Mouse (Mus musculus) midbrain, embryonic 16.5 days (tissue): Measurements from ENCODE around the gene Eif1ad. TPM values are rescaled to one million over a fixed set of nuclear protein-coding genes. Genes with fewer than 3 reads are reported as not detected.

Experiments used
- ATAC-seq: fragments of 200-750 bp; cut with Nextera tagmentation; 2 replicates; pipeline ENCODE4 v1.8.0; 2017; ENCODE audit warnings: moderate TSS enrichment
- H3K27ac ChIP-seq: fragments of 300-500 bp; sonication (generic); 2 replicates; pipeline ENCODE4 v1.5.1; 2014; ENCODE audit warnings: mild to moderate bottlenecking, low read length, mixed read lengths
- H3K27me3 ChIP-seq: fragments of 300-500 bp; sonication (generic); 2 replicates; pipeline ENCODE4 v1.6.1; 2014; ENCODE audit warnings: low read depth, low read length, mixed read lengths; ENCODE audit not compliant: control insufficient read depth, insufficient read depth
- H3K36me3 ChIP-seq: fragments of 300-500 bp; sonication (generic); 2 replicates; pipeline ENCODE4 v1.6.1; 2014; ENCODE audit warnings: mild to moderate bottlenecking, low read length, moderate library complexity, mixed read lengths; ENCODE audit not compliant: control insufficient read depth, insufficient read depth
- H3K4me1 ChIP-seq: fragments of 300-500 bp; sonication (generic); 2 replicates; pipeline ENCODE4 v1.6.1; 2014; ENCODE audit warnings: mild to moderate bottlenecking, low read length, mixed read lengths; ENCODE audit not compliant: control insufficient read depth, insufficient read depth
- H3K4me2 ChIP-seq: fragments of 300-500 bp; sonication (generic); 2 replicates; pipeline ENCODE4 v1.6.1; 2014; ENCODE audit warnings: mild to moderate bottlenecking, low read length, mixed read lengths
- H3K4me3 ChIP-seq: fragments of 300-500 bp; sonication (generic); 2 replicates; pipeline ENCODE4 v1.5.1; 2014; ENCODE audit warnings: low read depth, mild to moderate bottlenecking, low read length, moderate library complexity, mixed read lengths
- H3K9ac ChIP-seq: fragments of 300-500 bp; sonication (generic); 2 replicates; pipeline ENCODE4 v1.6.1; 2014; ENCODE audit warnings: low read depth, low read length, mixed read lengths
- H3K9me3 ChIP-seq: fragments of 300-500 bp; sonication (generic); replicated peaks from 2 replicates; pipeline ENCODE4 v1.6.1; 2014; ENCODE audit warnings: mild to moderate bottlenecking, low read length, mixed read lengths; ENCODE audit not compliant: control insufficient read depth, poor library complexity, severe bottlenecking
- WGBS: fragments of 180-500 bp; shearing (Covaris S2); extraction: QIAGEN DNeasy Blood & Tissue Kit; methylation state at CpG from one replicate; pipeline ENCODE4 v1.1.7; 2014; 5-methylcytosine and 5-hydroxymethylcytosine counted together
- polyA plus RNA-seq: library from polyadenylated mRNA; unstranded; fragments of >200 nt; fragmentation: Nextera tagmentation; extraction: Ambion mirVana; gene quantifications from 2 replicates; pipeline ENCODE4 v1.2.1, GENCODE M21; 2015

The Eif1ad gene
- polyA plus RNA-seq, 1 experiment from 2014 or later, result 36.6 TPM

DNA sequence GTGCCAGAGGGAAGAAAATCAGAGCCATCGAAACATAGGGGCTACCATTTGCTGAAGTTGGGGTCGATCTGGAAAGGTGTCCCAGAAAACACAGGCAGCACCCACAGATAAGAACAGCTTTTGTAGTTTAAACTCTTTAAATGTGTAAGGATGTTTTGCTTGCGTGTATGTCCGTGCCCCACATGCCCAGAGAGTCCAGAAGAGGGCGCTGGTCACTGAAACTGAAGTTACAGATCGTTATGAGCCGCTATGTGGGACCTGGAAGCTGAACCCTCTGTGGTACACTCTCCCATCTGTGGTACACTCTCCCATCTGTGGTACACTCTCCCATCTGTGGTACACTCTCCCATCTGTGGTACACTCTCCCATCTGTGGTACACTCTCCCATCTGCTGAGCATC lies 40.6 kb downstream of the Eif1ad start:
- Histone ChIP-seq H3K27me3 (no peaks in the 10 kb centered on the region), H3K36me3 (no peaks in the 10 kb centered on the region), H3K4me1 (peaks cover 12% of the 10 kb centered on the region), H3K9ac (peak overlapping the region; percentile 76), H3K27ac (peak overlapping the region; percentile 81), H3K4me3 (peak overlapping the region; percentile 50), H3K4me2 (peak overlapping the region; percentile 60), H3K9me3 (no peaks in the 10 kb centered on the region)
- 17% methylated on average over 7 of the region's 7 CpGs for WGBS
- ATAC-seq, result peak; percentile 72

DNA sequence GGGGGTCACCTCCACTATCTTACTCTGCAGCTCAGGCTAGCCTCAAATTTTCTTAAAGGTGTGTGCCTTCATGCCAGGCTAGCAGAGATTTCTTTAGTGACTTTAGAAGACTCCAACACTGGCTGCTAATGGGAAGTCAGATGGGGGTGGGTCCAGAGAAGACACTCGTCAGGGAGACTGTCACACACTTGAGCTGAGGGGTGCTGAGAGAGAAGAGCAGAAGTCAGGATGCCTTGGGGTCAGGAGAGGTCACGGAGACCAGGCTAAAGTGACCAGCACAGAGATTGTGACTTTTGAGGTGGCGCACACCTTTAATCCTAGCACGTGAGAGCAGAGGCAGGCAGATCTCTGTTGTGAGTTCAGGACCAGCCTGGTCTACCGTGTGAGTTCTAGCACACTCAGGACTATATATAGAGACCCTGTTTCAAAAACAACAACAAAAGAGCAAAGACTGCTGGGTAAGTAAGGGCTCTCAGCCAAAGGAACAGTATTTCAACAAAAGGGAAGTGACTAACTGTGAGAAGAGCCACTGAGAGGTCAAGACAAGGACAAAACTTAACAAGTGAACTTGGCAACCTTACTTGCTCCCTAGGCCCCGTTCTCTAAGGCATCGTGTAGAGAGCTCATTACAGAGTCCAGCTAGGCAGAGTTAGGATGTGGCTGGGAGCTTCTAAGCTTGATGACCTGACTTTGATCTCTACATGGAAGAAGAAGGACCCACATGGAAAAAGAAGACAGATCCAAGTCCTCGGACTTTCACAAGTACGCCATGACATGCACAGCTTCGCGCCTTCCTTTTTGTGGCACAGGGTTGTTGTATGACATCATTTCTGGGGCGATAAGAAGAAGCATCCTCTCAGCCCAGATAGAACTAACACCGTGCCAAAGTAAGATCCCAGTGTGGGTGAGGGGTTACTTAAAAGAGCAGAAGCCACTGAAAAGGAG lies 41.8 kb downstream of the Eif1ad start:
- H3K36me3 ChIP-seq, result no peaks in the 10 kb centered on the region
- no peak overlapping the region for H3K9ac ChIP-seq
- H3K9me3 ChIP-seq, result no peaks in the 10 kb centered on the region
- no peak for ATAC-seq
- H3K4me1 ChIP-seq, result peaks cover 12% of the 10 kb centered on the region
- H3K4me2 ChIP-seq, result peak overlapping the region; percentile 60; the same call in 1 of the 2 replicates
- WGBS, result 91% methylated on average over 13 of the region's 13 CpGs
- H3K4me3 ChIP-seq, result no peak overlapping the region
- no peaks in the 10 kb centered on the region for H3K27me3 ChIP-seq
- no peak overlapping the region for H3K27ac ChIP-seq

DNA sequence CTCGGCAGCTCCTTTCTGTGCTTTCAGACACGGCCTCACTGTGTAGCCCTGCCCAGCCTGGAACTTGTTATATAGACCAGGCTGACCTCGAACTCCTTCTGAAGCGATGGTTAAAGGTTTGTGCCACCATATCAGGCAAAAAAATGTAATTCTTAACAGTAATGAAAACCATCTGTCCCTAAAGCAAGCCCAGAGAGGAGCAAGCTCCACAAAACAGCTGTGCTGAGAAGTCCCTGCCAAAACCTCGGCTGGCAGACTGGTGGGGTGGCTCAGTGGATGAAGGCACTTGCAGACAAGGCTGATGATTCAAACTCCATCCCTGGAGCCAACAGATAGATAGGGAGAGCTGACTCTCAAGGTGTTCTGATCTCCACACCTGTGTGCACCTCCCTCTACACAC lies 42.5 kb downstream of the Eif1ad start:
- Histone ChIP-seq H3K36me3 (no peaks in the 10 kb centered on the region), H3K9me3 (no peaks in the 10 kb centered on the region), H3K4me2 (no peak overlapping the region), H3K27ac (no peak overlapping the region), H3K4me1 (peaks cover 12% of the 10 kb centered on the region), H3K27me3 (no peaks in the 10 kb centered on the region), H3K9ac (no peak overlapping the region), H3K4me3 (no peak overlapping the region)
- WGBS, result 83% methylated on average over 5 of the region's 5 CpGs
- ATAC-seq, result no peak

DNA sequence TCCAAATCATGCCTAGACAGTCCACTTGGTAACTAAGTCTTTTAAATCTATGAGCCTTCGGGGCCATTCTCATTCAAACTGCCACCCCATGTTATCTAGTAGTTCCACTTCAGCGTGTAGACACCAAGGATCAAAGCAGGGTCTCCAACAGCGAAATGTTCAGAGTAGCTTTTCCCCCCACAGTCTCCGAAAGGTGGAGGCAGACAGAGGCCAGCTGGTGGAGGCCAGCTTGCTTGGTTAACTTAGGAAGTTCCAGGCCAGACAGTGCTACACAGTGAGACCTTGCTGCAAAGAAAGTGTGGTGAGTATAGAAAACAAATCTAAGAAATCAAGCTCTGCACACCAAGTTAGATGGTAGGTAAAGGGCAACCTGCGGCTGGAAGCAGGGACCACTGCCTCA lies 44.1 kb downstream of the Eif1ad start:
- no peak overlapping the region for H3K9ac ChIP-seq
- 92% methylated on average over 5 of the region's 5 CpGs for WGBS
- H3K36me3 ChIP-seq, result no peaks in the 10 kb centered on the region
- H3K27me3 ChIP-seq, result no peaks in the 10 kb centered on the region
- ATAC-seq, result no peak
- no peaks in the 10 kb centered on the region for H3K9me3 ChIP-seq
- peaks cover 12% of the 10 kb centered on the region for H3K4me1 ChIP-seq
- no peak overlapping the region for H3K4me2 ChIP-seq
- no peak overlapping the region for H3K27ac ChIP-seq
- no peak overlapping the region for H3K4me3 ChIP-seq

DNA sequence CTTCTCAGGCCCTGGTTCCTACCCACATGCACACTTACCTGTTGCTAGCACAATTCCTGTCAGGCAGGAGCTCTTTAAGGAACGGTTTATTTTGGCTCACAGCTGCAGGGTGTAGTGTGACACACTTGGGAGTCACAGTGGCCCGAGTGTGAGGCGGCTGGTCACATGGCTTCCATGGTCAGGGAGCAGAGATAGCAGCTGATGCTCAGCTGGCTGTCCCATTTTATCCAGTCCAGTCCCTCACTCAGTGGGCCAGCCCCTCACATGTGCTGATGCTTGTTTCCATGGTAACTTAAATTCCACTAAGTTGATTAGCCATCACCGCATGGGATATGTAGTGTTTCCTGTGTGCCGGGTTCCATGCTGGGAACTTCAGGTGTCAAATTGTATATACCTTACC lies 45.4 kb downstream of the Eif1ad start:
- Histone ChIP-seq H3K4me3 (no peak overlapping the region), H3K27me3 (no peaks in the 10 kb centered on the region), H3K4me2 (no peak overlapping the region), H3K9me3 (no peaks in the 10 kb centered on the region), H3K4me1 (peaks cover 9% of the 10 kb centered on the region), H3K9ac (no peak overlapping the region), H3K36me3 (no peaks in the 10 kb centered on the region), H3K27ac (no peak overlapping the region)
- ATAC-seq, result no peak
- WGBS, result 66% methylated on average over 5 of the region's 5 CpGs

DNA sequence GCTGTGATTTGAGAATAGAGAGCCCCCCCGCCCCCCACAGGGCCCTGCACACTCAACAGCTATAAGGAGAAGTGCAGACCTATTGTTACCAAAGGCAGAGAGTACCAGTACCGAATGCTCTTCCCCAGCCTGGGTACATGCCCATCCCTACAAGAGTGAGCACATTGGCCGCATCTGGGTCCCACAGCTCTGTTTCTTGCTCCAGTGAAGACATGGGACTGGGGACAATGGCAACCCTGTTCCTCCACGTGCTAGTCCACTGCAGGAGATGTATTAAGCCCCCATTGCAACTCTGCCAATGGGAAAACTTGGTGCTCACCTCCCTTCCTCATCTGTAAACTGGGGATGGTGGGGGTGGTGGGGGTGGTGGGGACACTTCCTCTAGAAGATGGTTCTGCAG lies 47.3 kb downstream of the Eif1ad start:
- no peak overlapping the region for H3K4me3 ChIP-seq
- H3K9ac ChIP-seq, result no peak overlapping the region
- H3K4me2 ChIP-seq, result no peak overlapping the region
- H3K27ac ChIP-seq, result no peak overlapping the region
- no peaks in the 10 kb centered on the region for H3K27me3 ChIP-seq
- no peaks in the 10 kb centered on the region for H3K36me3 ChIP-seq
- WGBS, result 71% methylated on average over 4 of the region's 4 CpGs
- H3K4me1 ChIP-seq, result no peaks in the 10 kb centered on the region
- ATAC-seq, result no peak
- H3K9me3 ChIP-seq, result no peaks in the 10 kb centered on the region

DNA sequence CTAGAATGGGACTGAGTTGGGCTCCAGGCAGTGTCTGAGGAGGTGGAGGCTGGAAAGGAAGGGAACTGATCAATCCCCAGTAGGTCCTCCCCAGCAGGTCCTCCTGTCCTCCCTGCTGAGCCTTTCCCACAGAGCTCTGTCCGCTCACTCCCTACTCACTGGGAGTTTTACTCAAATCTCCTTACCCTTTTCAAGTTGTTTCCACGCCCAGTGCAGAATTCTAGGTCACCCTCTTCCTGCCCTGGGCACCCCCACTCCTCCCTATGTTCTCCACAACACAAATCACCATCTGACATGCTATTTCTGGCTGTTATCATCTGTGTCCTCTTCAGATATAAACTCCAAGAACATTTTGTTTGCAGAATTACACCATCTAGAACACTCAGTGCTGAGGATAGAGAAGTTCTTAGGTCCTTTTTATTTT lies 48.0 kb downstream of the Eif1ad start:
- no peak for ATAC-seq
- 41% methylated on average over 2 of the region's 2 CpGs for WGBS
- no peak overlapping the region for H3K4me3 ChIP-seq

DNA sequence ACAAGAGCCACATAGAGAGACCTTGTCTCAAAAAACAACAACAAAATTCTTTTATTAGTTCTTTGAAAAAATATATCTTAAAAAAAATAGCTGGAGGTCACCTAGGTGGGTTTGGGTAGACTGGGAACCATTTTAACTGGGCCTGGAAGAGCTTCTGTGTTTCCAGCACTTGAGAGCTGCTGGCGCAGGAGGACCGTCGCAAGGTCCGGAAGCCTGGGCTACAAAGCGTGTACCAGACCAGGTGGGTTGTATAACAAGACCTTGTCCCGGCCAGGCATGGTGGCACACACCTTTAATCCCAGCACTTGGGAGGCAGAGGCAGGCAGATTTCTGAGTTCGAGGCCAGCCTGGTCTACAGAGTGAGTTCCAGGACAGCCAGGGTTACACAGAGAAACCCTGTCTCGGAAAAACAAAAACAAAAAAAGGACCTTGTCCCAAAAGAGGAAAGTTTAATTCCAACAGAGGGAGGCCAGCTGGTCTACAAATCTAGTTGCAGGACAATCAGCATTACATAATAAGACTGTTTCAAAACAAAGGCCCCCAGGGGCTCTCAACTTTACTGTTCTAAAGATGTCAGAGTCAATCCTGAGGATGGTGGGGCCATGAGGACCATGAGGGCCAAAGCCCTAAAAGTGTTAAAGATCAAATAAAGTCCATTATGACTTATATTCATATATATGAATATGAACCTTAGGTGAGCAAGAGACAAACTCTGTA lies 52.4 kb downstream of the Eif1ad start:
- no peak for ATAC-seq
- Histone ChIP-seq H3K36me3 (peaks cover 7% of the 10 kb centered on the region; the same call in 1 of the 2 replicates), H3K9me3 (no peaks in the 10 kb centered on the region), H3K4me1 (peaks cover 16% of the 10 kb centered on the region), H3K27me3 (no peaks in the 10 kb centered on the region), H3K27ac (no peak overlapping the region), H3K4me3 (no peak overlapping the region), H3K4me2 (no peak overlapping the region), H3K9ac (no peak overlapping the region)
- WGBS, result 97% methylated on average over 8 of the region's 8 CpGs

More for the DNA sequence above, 48.0 kb downstream of the Eif1ad start:
- no peak overlapping the region for H3K9ac ChIP-seq
- H3K27me3 ChIP-seq, result no peaks in the 10 kb centered on the region
- no peak overlapping the region for H3K4me2 ChIP-seq
- no peaks in the 10 kb centered on the region for H3K4me1 ChIP-seq
- H3K27ac ChIP-seq, result no peak overlapping the region
- no peaks in the 10 kb centered on the region for H3K9me3 ChIP-seq
- H3K36me3 ChIP-seq, result no peaks in the 10 kb centered on the region

DNA sequence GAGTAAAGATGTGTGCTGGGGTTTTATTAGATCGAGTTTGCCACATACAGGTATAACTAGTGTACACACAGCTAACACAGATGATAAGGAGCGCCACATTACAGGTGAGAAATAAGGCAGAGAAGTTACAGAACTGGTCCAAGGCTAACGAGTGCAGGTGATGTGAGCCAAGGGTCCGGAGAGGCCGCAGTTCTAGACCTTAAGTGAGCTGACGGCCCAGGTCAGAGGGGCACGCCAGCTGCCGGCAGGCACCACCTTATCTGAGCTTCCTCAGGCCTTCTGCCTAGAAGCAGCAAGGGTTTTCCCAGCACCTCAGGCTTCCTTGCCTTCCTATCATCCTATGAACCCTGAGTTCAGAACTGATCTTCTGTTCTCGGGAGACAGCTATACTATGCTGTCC lies 53.1 kb downstream of the Eif1ad start:
- Histone ChIP-seq H3K9ac (no peak overlapping the region), H3K4me1 (peaks cover 16% of the 10 kb centered on the region), H3K4me2 (no peak overlapping the region), H3K9me3 (no peaks in the 10 kb centered on the region), H3K27me3 (no peaks in the 10 kb centered on the region), H3K4me3 (no peak overlapping the region), H3K36me3 (peaks cover 7% of the 10 kb centered on the region; the same call in 1 of the 2 replicates), H3K27ac (no peak overlapping the region)
- no peak for ATAC-seq
- 90% methylated on average over 9 of the region's 9 CpGs for WGBS
